Mouse (Mus musculus) layer of hippocampus, adult 8-10 months (tissue): ENCODE results near the gene C7. TPM values are rescaled to one million over a fixed set of nuclear protein-coding genes. Genes with fewer than 3 reads are reported as not detected.

Experiments
- DNase-seq, 2 experiments: peaks; one replicate each; pipeline ENCODE4 v3.0.0; 2022; ENCODE audit warnings: low spot score in 2 of 2
- total RNA-seq, 4 experiments: library from RNA; stranded (reverse); gene quantifications; 2 replicates each; pipeline ENCODE4 v1.2.4; 2022

C7 gene
- total RNA-seq, 4 experiments from 2014 or later: 0.14 to 0.39 (median 0.36) TPM

- no peak for DNase-seq
Observed at GRCm38 (mm10) chr15:5003503-5004196, 59.9 kb downstream of the C7 start.

- DNase-seq: no peak
Observed at GRCm38 (mm10) chr15:5002903-5003302, 60.6 kb downstream of the C7 start.

DNA sequence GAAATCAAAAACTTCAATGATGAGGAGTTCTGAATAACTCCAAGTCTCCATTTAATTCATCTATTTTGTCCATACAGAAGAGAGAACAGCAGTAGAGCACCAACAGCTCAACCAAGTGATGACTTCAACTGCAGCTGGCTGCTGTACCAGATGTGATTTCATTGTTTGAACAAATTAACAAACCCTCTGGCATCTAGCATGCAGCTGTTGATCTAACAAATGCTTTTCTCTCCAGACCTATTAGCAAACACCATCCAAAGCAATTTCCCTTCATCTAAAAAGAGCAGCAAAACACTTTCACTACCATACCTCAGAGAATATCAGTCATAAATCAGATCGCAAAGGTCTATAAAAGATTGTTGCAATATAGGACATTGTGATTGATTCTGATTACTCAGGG lies 90.2 kb downstream of the C7 start:
- DNase-seq: no peak

Other genes starting within 250 kb of the C7 start
- not detected for gene Mroh2b, start 165.0 kb downstream of the C7 start, total RNA-seq
- gene Card6, start 44.8 kb upstream of the C7 start, total RNA-seq: 1 to 10 TPM; 2.7 to 6.0 (median 5.3) TPM
- 100 to 1,000 TPM; 305 to 338 (median 326) TPM for gene Rpl37, start 52.9 kb upstream of the C7 start, total RNA-seq
- 10 to 100 TPM; 24.6 to 25.5 (median 24.8) TPM for gene Prkaa1, start 80.1 kb upstream of the C7 start, total RNA-seq
- gene Ttc33, start 121.8 kb upstream of the C7 start, total RNA-seq: 10 to 100 TPM; 75.5 to 85.2 (median 82.2) TPM
- 1 to 10 TPM in 3 of 4 experiments, under 1 TPM in 1; 0.64 to 1.6 (median 1.2) TPM for gene Ptger4, start 180.4 kb upstream of the C7 start, total RNA-seq